Mouse (Mus musculus) limb, embryonic 12.5 days (tissue): ENCODE measurements around the gene Duxbl2. TPM values are rescaled to one million over a fixed set of nuclear protein-coding genes. Genes with fewer than 3 reads are reported as not detected.
"Not testable (repeated sequence)": the region's sequence is repeated elsewhere in the genome, so short reads cannot be mapped to it uniquely, and the experiment has no call there.

ENCODE experiments used
- ATAC-seq: fragments of 200-750 bp; cut with Nextera tagmentation; 2 replicates; pipeline ENCODE4 v1.8.0; 2017; ENCODE audit warnings: low read depth, moderate TSS enrichment; ENCODE audit not compliant: insufficient number of reproducible peaks, insufficient read depth, low FRiP score, low TSS enrichment
- H3K27ac ChIP-seq: fragments of 300-500 bp; sonication (generic); 2 replicates; pipeline ENCODE4 v1.5.1; 2016; ENCODE audit warnings: mild to moderate bottlenecking, moderate library complexity
- H3K27me3 ChIP-seq: fragments of 300-500 bp; sonication (generic); 2 replicates; pipeline ENCODE4 v1.6.1; 2016; ENCODE audit warnings: mild to moderate bottlenecking, moderate library complexity
- H3K36me3 ChIP-seq: fragments of 300-500 bp; sonication (generic); 2 replicates; pipeline ENCODE4 v1.6.1; 2016; ENCODE audit warnings: mild to moderate bottlenecking, moderate library complexity
- H3K4me1 ChIP-seq: fragments of 300-500 bp; sonication (generic); replicated peaks from 2 replicates; pipeline ENCODE4 v1.6.1; 2016
- H3K4me2 ChIP-seq: fragments of 300-500 bp; sonication (generic); 2 replicates; pipeline ENCODE4 v1.6.1; 2016; ENCODE audit warnings: mild to moderate bottlenecking, moderate library complexity
- H3K4me3 ChIP-seq: fragments of 300-500 bp; sonication (generic); replicated peaks from 2 replicates; pipeline ENCODE4 v1.5.1; 2016; ENCODE audit warnings: mild to moderate bottlenecking
- H3K9ac ChIP-seq: fragments of 300-500 bp; sonication (generic); replicated peaks from 2 replicates; pipeline ENCODE4 v1.6.1; 2016; ENCODE audit warnings: mild to moderate bottlenecking, moderate library complexity
- H3K9me3 ChIP-seq: fragments of 300-500 bp; sonication (generic); 2 replicates; pipeline ENCODE4 v1.6.1; 2016; ENCODE audit warnings: mild to moderate bottlenecking, moderate library complexity
- WGBS: fragments of 180-500 bp; shearing (Covaris S2); methylation state at CpG from one replicate; pipeline ENCODE4 v1.1.7; 2016; 5-methylcytosine and 5-hydroxymethylcytosine counted together
- polyA plus RNA-seq: library from polyadenylated mRNA; unstranded; fragments of >200 nt; fragmentation: Nextera tagmentation; extraction: Ambion mirVana; gene quantifications from 2 replicates; pipeline ENCODE4 v1.2.1, GENCODE M21; 2016

Gene Duxbl2
- polyA plus RNA-seq: 3.9 TPM in 1 of 2 replicates, not detected in the other

DNA sequence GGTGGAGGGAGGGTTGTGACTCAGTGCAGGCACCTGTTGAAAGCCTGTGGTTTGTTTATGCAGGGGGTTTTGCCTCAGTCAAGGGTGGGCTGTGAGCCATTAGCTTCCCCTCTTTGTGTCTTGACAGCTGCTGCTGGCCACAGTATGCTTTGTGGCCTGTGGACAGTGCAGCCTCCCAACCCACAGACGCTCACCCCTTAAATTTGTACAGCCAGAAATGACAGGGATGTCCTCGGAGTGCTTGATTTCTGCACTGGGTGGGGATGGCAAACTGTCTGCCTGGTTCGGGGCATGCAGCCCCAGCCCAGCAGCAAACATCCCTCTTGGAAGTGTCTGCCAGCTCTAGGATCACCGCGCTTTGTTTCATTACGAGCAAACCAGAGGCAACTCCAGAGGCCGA, at the start of gene Duxbl2:
Gene Duxbl2, plus strand, starts transcription at position 200 of the 400 bp plus-strand sequence.
- not testable (repeated sequence) for H3K9ac ChIP-seq, H3K4me1 ChIP-seq, H3K9me3 ChIP-seq, H3K4me2 ChIP-seq, H3K4me3 ChIP-seq, H3K36me3 ChIP-seq, H3K27me3 ChIP-seq, H3K27ac ChIP-seq
- ATAC-seq: peak; percentile 26; the same call in 1 of the 2 replicates
- WGBS: no CpG with 5 or more reads among the region's 7 CpGs

DNA sequence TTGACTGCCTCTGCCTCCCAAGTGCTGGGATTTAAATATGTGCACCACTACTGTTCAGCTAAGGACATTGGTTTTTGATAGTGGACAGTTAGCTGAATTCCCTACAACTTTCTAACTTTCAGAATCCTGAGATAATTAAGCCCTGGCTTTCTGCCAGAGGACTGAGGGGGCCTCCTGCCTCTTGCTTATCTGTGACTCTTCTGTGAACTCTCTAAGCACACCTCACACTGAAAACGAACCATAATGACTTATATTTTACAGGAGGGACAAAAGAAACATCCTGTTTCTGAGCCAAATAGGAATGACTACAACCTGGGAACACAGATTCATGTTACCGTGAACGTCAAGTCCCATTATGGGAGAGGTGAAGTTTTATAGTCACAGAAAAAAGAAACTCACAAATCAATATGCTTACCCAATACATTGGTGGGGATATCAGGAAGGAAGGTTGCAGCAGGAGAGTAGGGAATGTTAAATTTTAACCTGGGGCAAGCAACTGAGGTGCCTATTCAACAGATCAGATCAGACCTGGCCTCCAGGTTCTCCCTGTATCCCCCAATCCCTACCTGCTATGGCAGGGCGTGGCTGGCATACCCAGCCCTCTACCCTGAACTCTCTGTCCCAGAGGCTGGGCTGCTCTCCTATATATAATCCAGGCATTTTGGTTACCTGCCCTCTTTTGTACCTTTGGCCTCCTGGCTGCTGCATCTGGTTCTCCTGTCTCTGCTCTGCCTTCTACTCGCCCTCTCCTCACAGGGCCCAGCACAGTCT, 41.3 kb upstream of the Duxbl2 start:
- not testable (repeated sequence) for ATAC-seq, H3K36me3 ChIP-seq, H3K27ac ChIP-seq

DNA sequence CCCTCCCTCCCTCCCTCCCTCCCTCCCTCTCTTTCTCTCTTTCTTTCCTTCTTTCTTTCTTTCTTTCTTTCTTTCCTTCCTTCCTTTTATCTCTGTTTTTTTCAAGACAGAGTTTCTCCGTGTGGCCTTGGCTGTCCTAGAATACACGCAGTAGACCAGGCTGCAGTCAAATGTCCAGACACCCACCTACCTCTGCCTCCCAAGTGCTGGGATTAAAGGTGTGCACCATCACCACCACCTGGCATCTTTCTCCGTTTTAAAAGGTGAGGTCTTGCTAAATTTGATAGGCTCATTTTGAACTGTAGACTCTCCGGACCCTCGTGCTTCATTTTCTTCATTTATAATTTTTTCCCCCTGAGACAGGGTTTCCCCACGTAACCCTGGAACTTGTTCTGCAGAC, 36.9 kb upstream of the Duxbl2 start, which contains the start of gene Cphx2:
Gene Cphx2, plus strand, starts transcription at position 301 of the 400 bp plus-strand sequence.
- WGBS: no CpG with 5 or more reads among the region's 6 CpGs

More for the DNA sequence above, 41.3 kb upstream of the Duxbl2 start:
- not testable (repeated sequence) for H3K9me3 ChIP-seq, H3K9ac ChIP-seq, H3K4me2 ChIP-seq, H3K4me3 ChIP-seq, H3K4me1 ChIP-seq, H3K27me3 ChIP-seq
- WGBS: no CpG with 5 or more reads among the region's 5 CpGs

DNA sequence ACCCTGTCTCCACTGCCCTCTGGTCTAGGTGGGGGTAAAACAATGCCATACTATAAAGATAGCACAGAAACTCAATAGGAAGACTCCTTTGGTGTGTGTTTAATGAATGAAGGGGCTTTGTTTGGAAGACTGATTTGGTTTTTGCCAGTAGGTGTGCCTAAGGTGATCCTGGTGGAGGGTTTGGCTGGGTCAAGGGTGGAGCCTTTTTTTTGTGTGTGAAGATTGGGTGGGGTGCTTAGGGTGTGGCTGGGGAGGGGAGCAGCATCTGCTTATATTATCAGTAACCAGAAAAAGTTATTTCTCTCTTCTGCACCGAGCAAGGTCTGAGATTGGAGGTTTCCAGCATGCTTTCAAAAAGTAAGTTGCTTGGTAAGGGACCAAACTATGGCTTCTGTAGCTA, 36.2 kb upstream of the Duxbl2 start, which contains the start of gene Cphx3:
Gene Cphx3, plus strand, starts transcription at position 301 of the 400 bp plus-strand sequence.
- no CpG with 5 or more reads among the region's 1 CpGs for WGBS
- H3K27me3 ChIP-seq: not testable (repeated sequence)

More for the DNA sequence above, 36.9 kb upstream of the Duxbl2 start, which contains the start of gene Cphx2:
- H3K36me3 ChIP-seq, H3K27me3 ChIP-seq, H3K27ac ChIP-seq, H3K4me2 ChIP-seq, ATAC-seq, H3K4me3 ChIP-seq, H3K9ac ChIP-seq, H3K4me1 ChIP-seq, H3K9me3 ChIP-seq: not testable (repeated sequence)

DNA sequence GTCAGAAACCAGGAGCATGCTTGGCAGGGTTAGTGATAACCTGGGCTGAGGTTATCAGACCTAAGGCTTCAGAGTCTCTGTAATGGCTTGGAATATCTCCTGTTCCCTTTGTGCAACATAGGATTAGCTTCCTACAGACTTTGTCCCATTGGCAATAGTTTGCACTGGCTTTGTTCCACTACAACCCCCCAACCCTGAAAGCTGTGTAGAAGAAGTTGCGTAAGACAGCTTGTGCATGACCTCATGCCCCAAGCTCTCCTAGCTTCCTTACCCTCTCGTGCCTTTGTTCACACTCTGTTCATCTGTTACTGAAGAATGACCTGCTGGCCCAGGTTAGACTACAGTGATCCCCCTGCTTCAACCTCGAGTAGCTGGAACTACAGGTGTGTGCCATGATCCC, 20.5 kb upstream of the Duxbl2 start:
- not testable (repeated sequence) for ATAC-seq, H3K27ac ChIP-seq, H3K9me3 ChIP-seq, H3K36me3 ChIP-seq, H3K9ac ChIP-seq, H3K27me3 ChIP-seq, H3K4me1 ChIP-seq, H3K4me3 ChIP-seq, H3K4me2 ChIP-seq
- no CpG with 5 or more reads among the region's 3 CpGs for WGBS

More for the DNA sequence above, 36.2 kb upstream of the Duxbl2 start, which contains the start of gene Cphx3:
- not testable (repeated sequence) for ATAC-seq, H3K4me3 ChIP-seq, H3K4me2 ChIP-seq, H3K36me3 ChIP-seq, H3K9me3 ChIP-seq, H3K9ac ChIP-seq, H3K27ac ChIP-seq, H3K4me1 ChIP-seq

DNA sequence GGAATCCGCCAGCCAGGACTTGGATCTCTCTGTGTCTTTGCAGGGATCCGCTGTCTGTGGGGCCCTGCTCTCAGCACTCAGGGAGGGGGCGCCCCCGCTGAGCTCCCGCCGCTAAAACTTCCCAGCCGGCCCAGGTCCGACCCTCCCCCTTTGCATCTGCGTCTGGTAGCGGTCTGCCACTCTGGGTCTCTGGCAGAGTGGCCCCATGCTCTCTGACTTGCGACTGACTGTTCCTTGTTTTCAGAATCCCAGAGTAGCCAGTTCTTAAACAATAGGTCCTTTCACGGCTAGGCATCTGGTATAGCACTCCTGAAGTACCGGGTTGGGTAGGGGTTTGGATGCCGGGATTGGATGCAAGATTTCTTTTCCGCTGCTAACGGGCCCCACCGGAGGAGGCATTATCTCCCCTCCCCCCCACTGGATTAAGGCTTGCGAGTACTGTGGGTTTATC, 426 bp downstream of the Duxbl2 start:
- not testable (repeated sequence) for H3K36me3 ChIP-seq, H3K4me1 ChIP-seq, H3K9ac ChIP-seq, H3K27me3 ChIP-seq, H3K4me2 ChIP-seq, H3K4me3 ChIP-seq, H3K9me3 ChIP-seq, H3K27ac ChIP-seq
- ATAC-seq: peak; percentile 85
- no CpG with 5 or more reads among the region's 18 CpGs for WGBS

DNA sequence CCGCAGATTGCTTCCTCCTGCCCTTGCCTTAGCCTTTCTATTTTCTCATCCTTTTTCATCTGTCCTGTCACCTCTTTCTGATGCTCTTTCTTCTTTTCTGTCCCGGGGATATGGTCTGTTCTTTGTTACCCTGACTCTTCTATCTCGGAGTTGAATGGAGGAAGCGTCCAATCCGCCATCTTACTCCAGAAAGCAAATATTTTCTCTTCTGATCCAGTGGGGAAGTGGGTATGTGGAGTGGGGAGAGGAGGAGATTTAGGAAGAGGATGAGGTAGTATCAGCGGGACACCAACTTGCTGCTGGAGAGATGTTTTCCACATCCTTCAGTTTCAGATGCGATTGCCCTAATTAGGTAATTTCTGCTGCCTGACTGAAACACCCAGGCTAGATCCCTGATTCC, 946 bp downstream of the Duxbl2 start:
- not testable (repeated sequence) for H3K9ac ChIP-seq, H3K27me3 ChIP-seq, H3K27ac ChIP-seq, ATAC-seq, H3K9me3 ChIP-seq, H3K4me1 ChIP-seq, H3K4me2 ChIP-seq, H3K36me3 ChIP-seq, H3K4me3 ChIP-seq
- no CpG with 5 or more reads among the region's 7 CpGs for WGBS

DNA sequence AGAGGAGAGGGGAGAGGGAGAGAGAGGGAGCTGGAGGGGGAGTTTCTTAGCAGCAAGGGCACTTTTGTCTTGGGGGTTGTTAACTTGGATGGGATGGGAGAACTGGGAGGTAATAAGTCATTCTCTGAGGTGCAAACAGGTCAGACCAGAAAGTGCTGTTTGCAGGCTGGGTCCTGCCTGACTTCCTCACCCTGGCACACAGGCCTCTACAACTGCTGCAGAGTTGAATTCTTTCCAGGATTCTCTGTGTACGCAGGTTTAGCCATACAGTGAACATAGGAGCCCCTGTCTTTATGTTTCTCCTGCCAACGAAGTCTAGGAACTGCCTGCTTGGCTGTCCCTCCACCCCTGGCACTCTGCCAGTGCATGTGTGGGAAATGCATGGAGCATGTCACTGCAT, 28.9 kb downstream of the Duxbl2 start:
- WGBS: no CpG with 5 or more reads among the region's 2 CpGs
- not testable (repeated sequence) for ATAC-seq, H3K4me1 ChIP-seq, H3K9ac ChIP-seq, H3K27me3 ChIP-seq, H3K36me3 ChIP-seq, H3K4me2 ChIP-seq, H3K4me3 ChIP-seq, H3K9me3 ChIP-seq, H3K27ac ChIP-seq

DNA sequence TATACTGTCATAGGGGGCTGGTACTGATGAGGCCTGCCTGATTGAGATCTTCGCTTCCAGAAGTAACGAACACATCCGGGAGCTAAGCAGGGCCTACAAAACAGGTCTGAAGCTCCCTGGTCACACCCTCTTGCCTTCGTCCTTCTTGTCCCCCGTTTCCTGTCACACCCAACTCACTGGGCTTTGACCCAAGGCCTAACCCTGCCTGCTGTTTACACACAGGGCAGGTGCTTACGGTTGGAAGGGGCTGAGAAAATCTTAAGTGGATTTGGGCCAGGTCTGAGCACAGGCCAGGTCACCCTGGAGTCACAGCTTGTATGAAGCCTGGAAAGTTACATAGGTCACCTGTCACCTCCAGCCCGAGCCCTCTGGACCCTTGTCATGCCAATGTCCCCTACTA, 37.9 kb downstream of the Duxbl2 start:
- H3K36me3 ChIP-seq, H3K4me2 ChIP-seq, ATAC-seq, H3K4me3 ChIP-seq, H3K9ac ChIP-seq, H3K27me3 ChIP-seq, H3K4me1 ChIP-seq, H3K9me3 ChIP-seq, H3K27ac ChIP-seq: not testable (repeated sequence)
- WGBS: no CpG with 5 or more reads among the region's 7 CpGs

DNA sequence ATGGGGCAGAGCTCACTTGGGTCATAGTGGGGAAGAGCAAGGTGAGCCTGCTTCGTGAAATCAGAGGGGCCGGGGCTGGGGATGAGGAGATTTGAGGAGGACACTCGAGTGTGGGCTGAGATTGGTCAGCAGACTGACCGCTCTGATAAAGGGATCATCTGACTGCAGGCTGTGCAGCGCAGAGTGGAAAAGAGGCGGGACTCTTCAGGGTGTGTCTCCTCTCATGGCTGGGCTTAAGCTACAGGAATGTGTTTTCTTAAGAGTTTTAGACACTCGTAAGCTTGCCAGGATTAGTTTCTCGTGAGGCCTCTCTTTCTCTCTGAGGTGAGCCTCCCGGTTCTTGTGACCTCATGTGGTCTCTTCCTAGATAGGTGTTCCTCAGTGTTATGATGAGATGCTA, 43.0 kb downstream of the Duxbl2 start:
- H3K27ac ChIP-seq, H3K9me3 ChIP-seq, H3K4me3 ChIP-seq, H3K4me1 ChIP-seq, ATAC-seq, H3K9ac ChIP-seq, H3K27me3 ChIP-seq, H3K36me3 ChIP-seq, H3K4me2 ChIP-seq: not testable (repeated sequence)
- WGBS: no CpG with 5 or more reads among the region's 9 CpGs

DNA sequence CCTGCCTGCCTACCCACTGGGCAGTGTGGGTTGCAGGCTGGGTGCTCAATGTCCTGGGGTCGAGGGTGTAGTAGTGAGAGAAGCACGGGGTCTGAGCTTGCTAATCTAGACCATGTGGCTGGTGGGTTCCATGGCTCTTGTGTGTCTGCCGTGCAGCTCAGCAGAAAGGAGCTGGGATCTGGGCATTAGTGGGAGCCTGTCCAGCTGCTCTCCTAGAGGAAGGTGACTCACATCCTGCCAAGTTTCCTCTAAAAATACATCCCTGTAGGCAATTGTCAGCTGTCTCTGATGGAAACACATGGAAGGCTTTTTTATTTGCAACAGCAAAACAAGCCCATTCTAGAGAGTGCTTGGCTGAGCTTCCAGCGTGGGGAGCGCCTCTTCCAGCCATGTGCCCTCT, 44.3 kb downstream of the Duxbl2 start:
- H3K4me3 ChIP-seq, H3K9ac ChIP-seq, H3K27ac ChIP-seq, H3K4me2 ChIP-seq, H3K9me3 ChIP-seq, H3K4me1 ChIP-seq, H3K27me3 ChIP-seq, H3K36me3 ChIP-seq, ATAC-seq: not testable (repeated sequence)
- WGBS: no CpG with 5 or more reads among the region's 5 CpGs

DNA sequence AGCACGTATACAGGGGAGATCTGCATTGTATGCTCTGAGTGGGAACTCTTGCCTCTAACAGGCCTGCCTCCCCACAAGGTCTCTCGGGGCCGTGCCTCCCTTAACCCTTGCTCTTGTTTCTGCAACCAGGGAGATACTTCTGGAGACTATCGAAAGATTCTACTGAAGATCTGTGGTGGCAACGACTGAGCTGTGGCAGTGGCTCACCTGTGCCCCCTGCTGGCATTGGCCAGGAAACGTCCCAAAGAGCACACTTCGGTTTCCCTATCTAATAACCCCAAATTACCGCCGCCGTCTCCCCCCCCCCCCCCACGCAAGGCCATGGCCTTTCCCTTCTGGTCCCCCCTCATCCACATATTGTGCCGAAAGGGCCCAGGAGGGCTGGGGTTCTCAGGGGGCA, 47.1 kb downstream of the Duxbl2 start:
- H3K27ac ChIP-seq, H3K4me2 ChIP-seq, H3K9me3 ChIP-seq, H3K4me3 ChIP-seq, H3K4me1 ChIP-seq, H3K9ac ChIP-seq, H3K36me3 ChIP-seq, ATAC-seq, H3K27me3 ChIP-seq: not testable (repeated sequence)
- WGBS: no CpG with 5 or more reads among the region's 12 CpGs
